Mouse (Mus musculus) MEL (cell line): ENCODE measurements at regions not wholly inside any gene's neighbourhood (a gene's known extent, or its start where the extent isn't known, plus 50 kb on each side); places are given as distances from the start of the nearest gene placed in this dataset.

Experiments used
- DNase-seq: peaks from one replicate; pipeline ENCODE4 v3.0.0; 2011; ENCODE audit warnings: low read depth, low spot score
- H3K27ac ChIP-seq: 2 replicates; pipeline ENCODE4 v1.5.1; 2012; ENCODE audit warnings: low read depth, mild to moderate bottlenecking, control low read depth, low read length, moderate library complexity; ENCODE audit not compliant: control insufficient read depth
- H3K27me3 ChIP-seq, 2 experiments: fragments of 150-350 bp in 1 of 2; sonication (generic) in 1 of 2; 2 replicates each; pipeline ENCODE4 v1.6.1; 2012; ENCODE audit warnings: low read length in 2 of 2, mild to moderate bottlenecking in 2 of 2, improper control_type of control experiment in 1 of 2, moderate library complexity in 1 of 2; ENCODE audit not compliant: insufficient read depth in 2 of 2, control insufficient read depth in 1 of 2
- H3K36me3 ChIP-seq, 2 experiments: 2 replicates each; pipeline ENCODE4 v1.6.1; 2012 to 2014; ENCODE audit warnings: low read length in 2 of 2, improper control_type of control experiment in 1 of 2, inconsistent platforms in 1 of 2, mild to moderate bottlenecking in 1 of 2; ENCODE audit not compliant: insufficient read depth in 2 of 2, control insufficient read depth in 1 of 2
- H3K4me1 ChIP-seq, 2 experiments: fragments of 150-350 bp in 1 of 2; sonication (generic) in 1 of 2; 2 replicates each; pipeline ENCODE4 v1.6.1; 2012; ENCODE audit warnings: low read length in 2 of 2, improper control_type of control experiment in 1 of 2, mild to moderate bottlenecking in 1 of 2; ENCODE audit not compliant: insufficient read depth in 2 of 2, control insufficient read depth in 1 of 2
- H3K4me3 ChIP-seq, 2 experiments: fragments of 150-350 bp in 1 of 2; sonication (generic) in 1 of 2; 2 replicates each; pipeline ENCODE4 v1.5.1; 2012; ENCODE audit warnings: low read depth in 2 of 2, low read length in 2 of 2, mild to moderate bottlenecking in 2 of 2, moderate library complexity in 2 of 2, control low read depth in 1 of 2, improper control_type of control experiment in 1 of 2; ENCODE audit not compliant: control insufficient read depth in 1 of 2, insufficient read depth in 1 of 2
- H3K79me2 ChIP-seq: 2 replicates; pipeline ENCODE4 v1.6.1; 2012; ENCODE audit warnings: mild to moderate bottlenecking, low read length, moderate library complexity; ENCODE audit not compliant: control insufficient read depth, poor library complexity, insufficient read depth
- H3K9ac ChIP-seq: 2 replicates; pipeline ENCODE4 v1.6.1; 2012; ENCODE audit warnings: low read depth, mild to moderate bottlenecking, control low read depth, low read length, moderate library complexity; ENCODE audit not compliant: control insufficient read depth, poor library complexity, severe bottlenecking
- H3K9me3 ChIP-seq: fragments of 150-350 bp; sonication (generic); replicated peaks from 2 replicates; pipeline ENCODE4 v1.6.1; 2012; ENCODE audit warnings: mild to moderate bottlenecking, low read length, improper control_type of control experiment, moderate library complexity; ENCODE audit not compliant: insufficient read depth
- BHLHE40 ChIP-seq: IDR thresholded peaks from 2 replicates; pipeline ENCODE4 v1.6.1; 2012; ENCODE audit warnings: low read depth, mild to moderate bottlenecking, inconsistent platforms, low read length, improper control_type of control experiment, borderline replicate concordance
- CTCF ChIP-seq, 3 experiments: IDR thresholded peaks in 2 of 3; conservative IDR thresholded peaks in 1 of 3; 2 replicates each; pipeline ENCODE4 v1.5.1; 2011 to 2012; ENCODE audit warnings: low read length in 3 of 3, low read depth in 2 of 3, mild to moderate bottlenecking in 2 of 3, improper control_type of control experiment in 1 of 3, inconsistent platforms in 1 of 3, mixed read lengths in 1 of 3, moderate library complexity in 1 of 3; ENCODE audit not compliant: control insufficient read depth in 1 of 3, insufficient read depth in 1 of 3, poor library complexity in 1 of 3, severe bottlenecking in 1 of 3
- ELF1 ChIP-seq: IDR thresholded peaks from 2 replicates; pipeline ENCODE4 v1.6.1; 2014; ENCODE audit warnings: low read depth, mild to moderate bottlenecking, inconsistent platforms, low read length, improper control_type of control experiment, moderate library complexity
- EP300 ChIP-seq, 2 experiments: IDR thresholded peaks; 2 replicates each; pipeline ENCODE4 v1.6.1; 2011; ENCODE audit warnings: improper control_type of control experiment in 2 of 2, low read length in 2 of 2, low read depth in 1 of 2, mild to moderate bottlenecking in 1 of 2
- ETS1 ChIP-seq: IDR thresholded peaks from 2 replicates; pipeline ENCODE4 v1.6.1; 2012; ENCODE audit warnings: low read depth, mild to moderate bottlenecking, inconsistent platforms, low read length, improper control_type of control experiment, moderate library complexity
- GATA1 ChIP-seq: IDR thresholded peaks from 2 replicates; pipeline ENCODE4 v1.6.1; 2011; ENCODE audit warnings: low read depth, low read length, improper control_type of control experiment
- HCFC1 ChIP-seq: IDR thresholded peaks from 2 replicates; pipeline ENCODE4 v1.6.1; 2012; ENCODE audit warnings: low read depth, mild to moderate bottlenecking, inconsistent platforms, low read length, improper control_type of control experiment, moderate library complexity
- JUND ChIP-seq: IDR thresholded peaks from 2 replicates; pipeline ENCODE4 v1.6.1; 2011; ENCODE audit warnings: low read depth, mild to moderate bottlenecking, improper control_type of control experiment, low read length
- KAT2A ChIP-seq: conservative IDR thresholded peaks from 2 replicates; pipeline ENCODE4 v1.6.1; 2012; ENCODE audit warnings: low read depth, low read length, improper control_type of control experiment, inconsistent platforms
- MAX ChIP-seq: IDR thresholded peaks from 2 replicates; pipeline ENCODE4 v1.6.1; 2011; ENCODE audit warnings: low read length, improper control_type of control experiment
- MYB ChIP-seq: IDR thresholded peaks from 2 replicates; pipeline ENCODE4 v1.6.1; 2011; ENCODE audit warnings: mild to moderate bottlenecking, low read depth, low read length, improper control_type of control experiment
- MYC ChIP-seq: IDR thresholded peaks from 2 replicates; pipeline ENCODE4 v1.6.1; 2011; ENCODE audit warnings: low read depth, mild to moderate bottlenecking, low read length, improper control_type of control experiment, moderate library complexity
- POLR2AphosphoS2 ChIP-seq: IDR thresholded peaks from 2 replicates; pipeline ENCODE4 v1.6.1; 2011; ENCODE audit warnings: low read length, improper control_type of control experiment
- POLR2AphosphoS5 ChIP-seq: IDR thresholded peaks from 2 replicates; pipeline ENCODE4 v1.6.1; 2012; ENCODE audit warnings: low read depth, borderline replicate concordance, mild to moderate bottlenecking, inconsistent platforms, low read length, moderate library complexity, mixed read lengths
- RAD21 ChIP-seq: IDR thresholded peaks from 2 replicates; pipeline ENCODE4 v1.6.1; 2011; ENCODE audit warnings: mild to moderate bottlenecking, low read depth, low read length, improper control_type of control experiment
- RCOR1 ChIP-seq: IDR thresholded peaks from 2 replicates; pipeline ENCODE4 v1.6.1; 2012; ENCODE audit warnings: low read depth, mild to moderate bottlenecking, inconsistent platforms, low read length, improper control_type of control experiment
- TBP ChIP-seq: IDR thresholded peaks from 2 replicates; pipeline ENCODE4 v1.8.0; 2011; ENCODE audit warnings: low read depth, low read length, improper control_type of control experiment
- TCF12 ChIP-seq: IDR thresholded peaks from 2 replicates; pipeline ENCODE4 v1.6.1; 2014; ENCODE audit warnings: low read depth, mild to moderate bottlenecking, inconsistent platforms, low read length, improper control_type of control experiment, moderate library complexity
- USF2 ChIP-seq, 2 experiments: IDR thresholded peaks; 2 replicates each; pipeline ENCODE4 v1.6.1; 2011 to 2012; ENCODE audit warnings: improper control_type of control experiment in 2 of 2, low read length in 2 of 2, borderline replicate concordance in 1 of 2, inconsistent platforms in 1 of 2, low read depth in 1 of 2, mild to moderate bottlenecking in 1 of 2; ENCODE audit not compliant: insufficient read depth in 1 of 2
- ZKSCAN1 ChIP-seq: IDR thresholded peaks from 2 replicates; pipeline ENCODE4 v1.6.1; 2012; ENCODE audit warnings: low read depth, mild to moderate bottlenecking, inconsistent platforms, low read length, improper control_type of control experiment, moderate library complexity
- ZMIZ1 ChIP-seq: IDR thresholded peaks from 2 replicates; pipeline ENCODE4 v1.6.1; 2012; ENCODE audit warnings: low read depth, mild to moderate bottlenecking, inconsistent platforms, low read length, improper control_type of control experiment, moderate library complexity

- Histone ChIP-seq H3K36me3 (no peaks in the 10 kb centered on the region), H3K27me3 (no peaks in the 10 kb centered on the region), H3K9ac (no peak overlapping the region), H3K4me1 (no peaks in the 10 kb centered on the region), H3K9me3 (no peaks in the 10 kb centered on the region), H3K4me3 (no peak overlapping the region), H3K79me2 (no peaks in the 10 kb centered on the region), H3K27ac (no peak overlapping the region)
- DNase-seq: no peak
- TF ChIP-seq MYC: no peak
- TF ChIP-seq HCFC1: no peak
- TF ChIP-seq MYB: no peak
- no peak for TF ChIP-seq CTCF (IDR thresholded peaks at IDR 0.05 in 2 of 3, conservative IDR thresholded peaks at IDR 0.05 in 1 of 3; ENCODE audit: control insufficient read depth in 1 of 3, insufficient read depth in 1 of 3, low read depth in 2 of 3, low read length in 3 of 3, poor library complexity in 1 of 3, severe bottlenecking in 1 of 3)
- no peak for TF ChIP-seq MAX
Observed at GRCm38 (mm10) chr11:52579764-52580377, 183.6 kb downstream of the 9530068E07Rik start.

- Histone ChIP-seq H3K27ac (no peak overlapping the region), H3K9me3 (no peaks in the 10 kb centered on the region; the same call in 1 of the 2 replicates), H3K27me3 (no peaks in the 10 kb centered on the region), H3K9ac (no peak overlapping the region)
- TF ChIP-seq RAD21 (no peak), RCOR1 (no peak), BHLHE40 (no peak), ETS1 (no peak), MYB (no peak), ZKSCAN1 (no peak), KAT2A (no peak), ZMIZ1 (no peak), JUND (no peak), POLR2AphosphoS2 (no peak), GATA1 (no peak), USF2 (IDR thresholded peaks at IDR 0.05; ENCODE audit: borderline replicate concordance in 1 of 2, insufficient read depth in 1 of 2, low read depth in 1 of 2, low read length in 2 of 2) (no peak), ELF1 (no peak), POLR2AphosphoS5 (no peak), EP300 (IDR thresholded peaks at IDR 0.05; ENCODE audit: low read depth in 1 of 2, low read length in 2 of 2) (no peak), TCF12 (no peak), TBP (no peak), MYC (no peak)
- TF ChIP-seq, all 39 proteins: peak for 0
- Histone ChIP-seq H3K79me2 (no peaks in the 10 kb centered on the region), H3K4me1 (no peaks in the 10 kb centered on the region), H3K4me3 (no peak overlapping the region), H3K36me3 (no peaks in the 10 kb centered on the region)
- no peak for DNase-seq
Observed at GRCm38 (mm10) chr11:52591596-52592180, 172.7 kb upstream of the Fstl4 start.
